Mouse (Mus musculus) thymus, adult 2 months (tissue): ENCODE measurements around the gene Bckdha.

Experiments used
- CTCF ChIP-seq: fragments of 200-500 bp; IDR thresholded peaks from 2 replicates; pipeline ENCODE4 v1.5.1; 2012; ENCODE audit warnings: mild to moderate bottlenecking, control low read depth, low read length, moderate library complexity, borderline replicate concordance; ENCODE audit not compliant: control insufficient read depth, poor library complexity, insufficient read depth; ENCODE audit errors: extremely low read depth
- POLR2A ChIP-seq: fragments of 200-500 bp; IDR thresholded peaks from 2 replicates; pipeline ENCODE4 v1.6.1; 2012; ENCODE audit warnings: mild to moderate bottlenecking, low read length, control low read depth, moderate library complexity; ENCODE audit not compliant: control insufficient read depth, poor library complexity, insufficient read depth; ENCODE audit errors: extremely low read depth

DNA sequence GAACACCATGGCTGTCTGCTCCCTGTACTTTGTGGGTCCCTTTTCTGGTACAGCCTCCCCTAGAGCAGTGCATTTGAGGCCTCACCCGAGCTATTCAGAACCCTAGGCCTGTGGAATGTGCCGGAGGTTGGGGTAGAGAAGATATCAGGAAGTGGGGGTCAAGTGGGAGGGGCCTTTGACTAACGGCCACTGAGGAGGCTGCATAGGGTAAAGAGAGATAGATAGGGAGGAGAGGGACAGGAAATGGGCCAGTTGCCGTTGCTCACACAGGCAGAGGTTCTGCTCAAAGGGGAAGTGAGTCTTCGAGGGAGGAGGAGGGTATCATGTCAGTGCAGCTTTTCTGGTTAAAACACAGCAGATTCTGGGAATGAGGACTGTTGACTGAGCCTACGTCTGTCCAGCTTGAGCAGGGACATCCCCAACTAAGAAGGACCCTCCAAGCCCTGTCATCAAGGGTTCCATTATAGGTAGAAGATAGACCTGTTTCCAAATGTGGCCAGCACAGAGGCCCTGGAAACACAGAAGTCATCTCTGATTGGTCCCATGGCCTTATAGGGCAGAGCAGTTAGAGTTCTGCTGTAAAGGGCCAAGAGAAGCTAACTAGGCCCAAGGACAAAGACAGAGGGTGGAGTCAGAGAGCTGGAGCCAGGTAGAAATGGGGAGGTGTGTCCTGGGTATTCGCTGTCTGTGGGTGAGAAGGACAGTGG is 24.8 kb upstream of the Bckdha start:
- TF ChIP-seq POLR2A (no peak), CTCF (no peak)
